Mouse (Mus musculus) T-helper 1 cell (primary cell): ENCODE measurements around the gene Mdm2.
"Not testable (repeated sequence)": the region's sequence is repeated elsewhere in the genome, so short reads cannot be mapped to it uniquely, and the experiment has no call there.

Experiments
- in situ Hi-C: fragments of 300-600 bp; cut with MboI, MseI; formaldehyde crosslinking; loops from one replicate; pipeline ENCODE4 v1.15.1; 2025; ENCODE audit warnings: high pct_unique_total_duplicates

Gene Mdm2

DNA sequence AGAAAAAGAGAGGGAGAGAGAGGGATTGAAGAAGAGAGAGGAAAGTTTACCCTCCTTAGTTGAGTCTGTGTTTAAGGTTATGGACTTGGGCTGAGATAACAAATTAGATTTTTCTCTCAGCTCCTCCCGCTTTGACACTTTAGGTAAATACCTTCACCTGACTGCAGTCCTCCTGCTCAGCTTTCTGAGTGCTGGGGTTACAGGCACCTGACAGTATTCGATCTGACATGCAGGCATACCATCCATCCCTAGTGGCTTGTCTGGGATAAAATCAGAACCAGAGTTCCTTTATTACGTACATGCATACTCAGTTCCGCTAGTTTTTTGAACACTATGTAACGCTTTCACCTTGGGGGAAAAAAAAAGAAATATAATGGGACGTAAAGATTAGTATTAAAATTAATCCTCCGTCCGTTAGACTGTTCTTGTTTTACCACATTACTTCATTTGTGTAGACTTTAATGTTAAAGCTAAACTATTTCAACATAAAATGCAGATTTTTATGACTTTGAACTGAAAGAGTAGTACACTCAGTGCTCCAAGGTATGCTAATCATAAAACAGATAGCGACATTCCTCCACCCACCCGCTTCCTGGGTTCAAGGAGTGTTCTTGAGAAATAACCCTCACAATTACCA, 38.6 kb upstream of the Mdm2 start:
- in situ Hi-C loops, result no loop called here

GRCm38 (mm10) chr10:117748276-117749049, 37.9 kb upstream of the Mdm2 start:
- in situ Hi-C loops, result no loop called here

DNA sequence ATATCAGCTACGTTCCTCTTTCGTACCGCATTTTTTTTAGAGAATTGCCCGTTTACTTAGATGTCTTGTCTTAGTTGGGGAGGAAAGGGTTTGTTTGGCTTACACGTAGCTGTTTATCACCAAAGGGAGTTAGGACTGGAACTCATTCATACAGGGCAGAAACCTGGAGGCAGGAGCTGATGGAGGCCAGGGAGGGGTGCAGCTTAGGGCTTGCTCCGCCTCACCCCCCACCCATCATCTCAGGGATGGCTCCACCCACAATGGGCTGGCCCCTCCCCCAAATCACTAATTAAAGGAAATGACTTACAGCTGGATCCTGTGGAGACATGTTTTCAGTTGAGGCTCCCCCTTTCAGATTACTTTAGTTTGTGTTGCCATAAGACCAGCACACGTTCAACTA, 37.2 kb upstream of the Mdm2 start:
- in situ Hi-C loops, result no loop called here

DNA sequence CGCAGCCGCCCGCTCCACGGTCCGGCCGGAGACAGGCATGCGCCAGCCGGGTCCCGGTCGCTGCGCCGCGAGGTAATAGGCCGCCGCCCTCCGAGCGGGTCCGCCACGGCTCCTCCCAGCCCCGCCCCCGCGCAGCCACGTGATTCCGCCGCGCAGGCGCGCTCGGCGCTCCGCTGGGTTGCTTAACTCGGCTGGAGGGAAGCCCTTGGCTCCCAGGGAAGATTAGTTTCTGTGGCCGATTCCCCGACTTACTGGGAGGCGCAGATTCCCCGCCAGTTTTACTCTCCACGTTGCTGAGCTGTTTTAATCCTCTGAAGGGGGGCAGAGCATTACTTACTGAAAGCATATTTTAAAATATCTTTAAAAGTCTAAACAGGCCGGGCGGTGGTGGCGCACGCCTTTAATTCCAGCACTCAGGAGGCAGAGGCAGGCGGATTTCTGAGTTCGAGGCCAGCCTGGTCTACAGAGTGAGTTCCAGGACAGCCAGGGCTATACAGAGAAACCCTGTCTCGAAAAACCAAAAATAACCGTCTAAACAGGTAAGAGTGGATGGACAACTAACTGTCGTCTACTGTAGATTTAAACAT, 35.8 kb upstream of the Mdm2 start, which contains the start of gene Slc35e3:
Gene Slc35e3, minus strand, starts transcription at position 69 of the 587 bp plus-strand sequence.
- in situ Hi-C loops, result no loop called here

GRCm38 (mm10) chr10:117745570-117746296, 35.2 kb upstream of the Mdm2 start:
- in situ Hi-C loops, result not testable (repeated sequence)

- in situ Hi-C loops, result no loop called here
Observed at GRCm38 (mm10) chr10:117743917-117744316, 33.4 kb upstream of the Mdm2 start.

- in situ Hi-C loops, result no loop called here
Observed at GRCm38 (mm10) chr10:117743182-117743581, 32.6 kb upstream of the Mdm2 start.

DNA sequence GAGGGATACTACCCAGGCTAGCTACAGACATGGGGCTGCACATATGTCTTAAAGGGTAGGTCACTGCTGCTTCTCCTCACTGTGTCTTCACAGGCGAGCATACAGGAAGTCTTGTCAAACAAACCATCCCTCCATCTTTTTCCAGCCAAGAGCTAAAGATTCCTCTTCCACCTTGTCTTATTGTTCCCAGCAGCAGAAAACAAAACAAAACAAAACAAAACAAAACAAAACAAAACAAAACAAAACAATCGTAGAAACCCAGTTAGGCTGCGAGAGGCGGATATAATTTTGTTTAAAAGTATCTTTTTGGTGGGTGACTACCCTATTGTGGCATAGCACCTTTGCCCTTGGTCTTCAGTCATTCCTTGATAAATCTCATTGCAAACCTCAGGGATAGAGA, 32.1 kb upstream of the Mdm2 start:
- in situ Hi-C loops, result no loop called here

DNA sequence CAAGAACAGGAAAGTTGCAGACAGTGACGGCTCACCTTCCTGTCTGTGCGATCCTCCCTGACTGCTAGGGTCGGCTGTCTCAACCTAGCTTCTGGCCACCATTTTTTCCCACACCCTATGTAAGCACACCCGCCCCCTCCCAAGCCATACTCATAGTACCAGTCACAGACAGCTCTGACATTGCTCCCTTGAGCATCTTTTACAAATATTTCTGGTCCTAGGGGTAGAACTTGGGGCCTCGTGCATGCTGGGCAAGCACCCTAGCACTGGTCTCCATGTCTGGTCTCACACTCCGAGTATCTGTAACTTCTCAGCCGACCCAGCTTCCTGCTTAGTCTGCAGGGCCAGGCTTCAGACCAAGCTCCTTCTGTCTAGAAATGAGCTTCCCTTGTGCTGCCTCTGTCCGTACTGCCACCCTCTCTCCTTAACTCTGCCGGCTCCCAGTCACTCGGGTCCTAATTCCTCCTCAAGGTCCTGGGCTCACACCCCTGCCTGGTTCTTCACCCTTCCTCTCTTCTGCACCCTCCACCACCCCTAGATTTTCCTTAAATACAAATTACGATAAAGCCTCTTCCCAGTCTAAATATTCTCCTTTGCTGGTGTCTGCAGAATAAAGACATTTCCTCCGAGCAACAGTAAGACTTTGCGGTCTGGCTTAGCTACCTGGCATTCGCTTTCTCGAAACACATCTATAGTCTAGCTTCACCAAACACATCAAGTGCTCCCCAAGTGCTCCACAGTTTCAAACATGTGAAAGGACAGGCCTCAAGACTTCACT, 31.3 kb upstream of the Mdm2 start:
- in situ Hi-C loops, result no loop called here

DNA sequence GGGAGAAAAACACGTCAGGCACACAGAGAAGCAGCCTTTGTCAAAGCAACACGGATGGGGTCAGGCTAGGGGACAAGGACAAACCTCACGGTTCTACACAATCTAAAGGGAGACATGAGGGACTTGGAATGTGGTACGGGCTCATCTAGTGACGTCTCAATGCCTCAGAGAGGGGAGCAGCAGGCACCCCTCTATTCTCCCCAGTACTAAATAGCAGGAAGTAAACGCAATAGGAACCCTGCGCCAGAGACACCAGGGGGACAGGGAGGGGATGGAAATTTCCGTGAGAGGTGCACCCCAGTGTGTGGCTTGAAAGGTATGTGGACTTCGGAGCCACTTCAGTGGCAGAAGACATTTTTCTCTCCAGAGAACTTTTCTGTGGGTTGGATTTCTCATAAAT, 30.4 kb upstream of the Mdm2 start:
- in situ Hi-C loops, result no loop called here

GRCm38 (mm10) chr10:117740171-117740570, 29.6 kb upstream of the Mdm2 start:
- in situ Hi-C loops, result no loop called here

DNA sequence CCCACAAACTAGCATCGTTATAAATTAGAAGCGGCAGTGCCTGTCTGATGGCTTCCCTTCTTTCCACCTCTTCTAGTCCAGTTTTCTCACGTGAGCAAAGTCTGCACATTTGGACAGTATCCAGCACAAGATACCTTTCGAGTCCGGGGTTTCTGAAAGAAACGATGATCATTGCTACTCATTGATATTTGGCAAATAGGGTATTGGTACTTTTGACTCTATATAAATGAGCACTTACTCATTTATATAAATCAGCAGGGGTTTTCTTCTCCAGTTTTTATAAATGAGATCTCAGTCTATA, 29.0 kb upstream of the Mdm2 start:
- in situ Hi-C loops, result loop anchor here (10.0 kb wide), 2 partner anchors 385 to 715 kb away; no protein-coding TSS in a partner anchor

DNA sequence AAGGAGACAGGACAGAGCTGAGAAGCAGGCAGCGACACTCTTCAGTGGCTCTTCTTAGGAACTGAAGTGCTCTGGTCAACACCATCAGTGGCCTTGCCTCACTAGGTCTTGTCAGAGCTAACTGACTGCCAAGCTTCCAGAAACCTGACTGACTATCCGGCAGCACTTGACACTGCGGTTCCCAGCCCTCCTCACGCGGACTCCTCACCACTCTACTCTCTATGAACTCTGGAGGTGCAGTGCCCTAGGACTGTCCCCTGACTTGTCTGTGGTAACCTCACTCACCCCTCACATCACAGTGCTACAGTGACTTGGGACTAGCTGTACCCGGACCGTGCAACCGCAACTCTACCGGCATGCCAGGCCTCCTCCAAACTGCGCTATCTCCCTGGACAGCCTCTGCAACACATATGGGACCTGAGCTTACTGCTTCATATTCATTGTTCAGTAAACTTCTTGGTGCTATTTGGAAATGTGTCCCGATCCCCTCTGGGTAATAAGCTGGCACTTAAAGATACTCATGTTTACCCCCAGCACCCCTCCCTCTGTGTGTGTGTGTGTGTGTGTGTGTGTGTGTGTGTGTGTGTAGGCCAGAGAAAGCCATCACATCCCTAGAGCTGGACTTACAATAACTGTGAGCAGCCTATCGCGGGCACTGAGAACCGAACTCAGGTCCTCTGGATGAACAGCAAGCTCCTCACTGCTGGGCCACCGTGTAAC, 28.5 kb upstream of the Mdm2 start:
- in situ Hi-C loops, result loop anchor here (10.0 kb wide), 2 partner anchors 386 to 716 kb away; no protein-coding TSS in a partner anchor

- in situ Hi-C loops, result loop anchor here (10.0 kb wide), 2 partner anchors 386 to 716 kb away; no protein-coding TSS in a partner anchor
Observed at GRCm38 (mm10) chr10:117738140-117738921, 27.8 kb upstream of the Mdm2 start.

GRCm38 (mm10) chr10:117737498-117737897, 26.9 kb upstream of the Mdm2 start:
- in situ Hi-C loops, result loop anchor here (10.0 kb wide), 2 partner anchors 387 to 717 kb away; no protein-coding TSS in a partner anchor

DNA sequence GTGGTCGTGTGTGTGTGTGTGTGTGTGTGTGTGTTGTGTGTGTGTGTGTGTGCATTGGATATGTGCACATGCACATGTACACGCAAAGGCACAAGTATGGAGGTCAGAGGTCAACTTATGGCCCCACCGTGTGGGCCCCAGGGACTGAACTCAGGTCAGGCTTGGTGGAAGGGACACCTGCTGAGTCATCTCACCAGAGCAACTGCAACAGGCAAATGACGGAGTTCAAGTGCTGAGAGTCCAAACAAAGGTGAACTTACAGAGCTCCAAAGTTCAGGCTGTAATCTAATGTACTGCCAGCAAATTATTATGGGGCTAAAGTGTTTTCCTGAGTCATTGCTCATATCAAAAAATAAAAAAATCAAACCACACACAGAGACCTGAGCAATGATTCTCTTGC, 26.5 kb upstream of the Mdm2 start:
- in situ Hi-C loops, result loop anchor here (10.0 kb wide), 2 partner anchors 388 to 718 kb away; no protein-coding TSS in a partner anchor

DNA sequence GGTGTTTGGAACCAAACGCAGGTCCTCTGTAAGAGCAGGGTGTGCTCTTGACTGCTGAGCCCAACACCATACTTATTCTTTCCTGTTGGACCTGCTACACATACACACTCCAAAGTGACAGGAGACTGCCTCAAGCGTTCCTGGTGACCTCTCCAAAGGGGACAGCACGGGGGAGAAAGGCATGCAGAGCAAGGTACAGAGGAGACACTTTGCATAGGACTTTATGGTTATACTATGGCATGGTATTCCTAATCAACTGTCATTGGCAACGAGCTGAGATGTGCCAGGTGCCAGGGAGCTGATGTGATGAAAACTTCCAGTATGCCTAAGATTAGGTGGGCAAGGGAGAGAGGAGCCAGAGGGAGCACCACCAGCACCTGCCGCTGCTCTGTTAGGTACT, 26.0 kb upstream of the Mdm2 start:
- in situ Hi-C loops, result loop anchor here (10.0 kb wide), 2 partner anchors 388 to 718 kb away; no protein-coding TSS in a partner anchor

- in situ Hi-C loops, result loop anchor here (10.0 kb wide), 2 partner anchors 389 to 719 kb away; no protein-coding TSS in a partner anchor
Observed at GRCm38 (mm10) chr10:117735396-117735795, 24.8 kb upstream of the Mdm2 start.

DNA sequence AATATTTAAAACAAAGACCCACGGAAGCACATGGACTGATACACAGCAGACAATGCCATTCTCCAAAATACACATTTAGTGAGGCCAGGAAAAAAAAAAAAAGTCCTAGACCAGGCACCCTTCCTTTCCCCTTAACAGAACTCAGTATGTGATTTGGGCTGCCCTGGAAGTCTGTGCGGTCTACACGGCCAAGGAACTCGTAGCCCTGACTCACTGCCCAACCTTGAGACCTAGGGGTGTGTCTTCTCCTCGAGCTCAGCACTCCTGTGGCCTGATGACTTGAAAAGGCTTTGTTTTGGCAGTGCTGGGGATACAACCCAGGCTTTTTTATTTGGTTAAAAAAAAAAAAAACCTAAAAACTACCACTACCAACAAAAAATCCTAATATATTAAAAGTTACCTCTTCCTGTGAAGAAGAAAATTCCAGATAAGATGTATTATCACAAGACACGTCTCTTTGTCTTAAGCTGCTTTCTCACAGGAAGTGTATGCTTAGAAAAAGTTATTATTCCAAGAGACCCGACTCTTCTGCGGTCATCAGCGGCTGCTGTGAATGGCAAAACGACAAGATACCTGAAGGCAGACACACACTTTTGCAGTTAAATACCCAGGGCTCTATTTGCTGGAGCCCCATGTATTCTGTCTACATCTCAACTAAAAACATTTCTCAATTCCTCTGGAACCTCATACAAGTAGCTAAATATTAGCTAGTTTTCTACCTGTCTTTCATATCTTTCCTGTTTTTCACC, 23.7 kb upstream of the Mdm2 start:
- in situ Hi-C loops, result loop anchor here (10.0 kb wide), 2 partner anchors 391 to 721 kb away; no protein-coding TSS in a partner anchor
